7 mouse cellular contexts compared by ENCODE assay signal in genomic region chr3:52253656-52254461, GRCm38 (mm10). TPM values are rescaled to one million over a fixed set of nuclear protein-coding genes. Genes with fewer than 3 reads are reported as not detected.
DNase-seq lines count a peak whose midpoint lies in the region; ATAC-seq and TF ChIP-seq lines count a peak whose summit lies in the region.

No protein-coding gene starts in this region.

- DNase-seq in left cerebral cortex, postnatal 4 days, result peak; percentile 37
- DNase-seq in left cerebral cortex, postnatal 25 days (ENCODE audit: low spot score in 2 of 2), result no peak
- DNase-seq in MN1 (ENCODE audit: low spot score), result peak; percentile 22
- peak; percentile 60 for DNase-seq in embryo, embryonic 11 days
- DNase-seq in liver, postnatal 0 days, result peak; percentile 42
- DNase-seq in yolk sac, embryonic 10.5 days (ENCODE audit: low spot score), result peak; percentile 44
- no peak for DNase-seq in layer of hippocampus, adult 9-11 months

- H3K4me2 ChIP-seq in liver, postnatal 0 days (ENCODE audit: low read depth, low read length), result no peak overlapping the region

- H3K27me3 ChIP-seq in liver, postnatal 0 days (ENCODE audit: insufficient read depth, low read length), result no peaks in the 10 kb centered on the region

- no peak overlapping the region for H3K9ac ChIP-seq in liver, postnatal 0 days (replicated peaks)

- ATAC-seq in liver, postnatal 0 days, result no peak

- H3K4me3 ChIP-seq in liver, postnatal 0 days (ENCODE audit: low read depth, low read length), result no peak overlapping the region

- intact Hi-C loops in left cerebral cortex, postnatal 4 days (cut with DNase I), result loop anchor here (10.0 kb wide), 1 partner anchor 1201 kb away; no protein-coding TSS in a partner anchor
- intact Hi-C loops in left cerebral cortex, postnatal 25 days (cut with DNase I), result no loop called here

- H3K27ac ChIP-seq in liver, postnatal 0 days (ENCODE audit: low read depth), result no peak overlapping the region

- TF ChIP-seq CTCF in liver, postnatal 0 days (IDR thresholded peaks at IDR 0.05; ENCODE audit: low read depth), result peak; percentile 64

- no peak for TF ChIP-seq EP300 in liver, postnatal 0 days (IDR thresholded peaks at IDR 0.05; ENCODE audit: low read depth)

- no peaks in the 10 kb centered on the region; the same call in 1 of the 2 replicates for H3K4me1 ChIP-seq in liver, postnatal 0 days (ENCODE audit: insufficient read depth)

- no peaks in the 10 kb centered on the region for H3K36me3 ChIP-seq in liver, postnatal 0 days (replicated peaks; ENCODE audit: insufficient read depth, low read length)

- H3K9me3 ChIP-seq in liver, postnatal 0 days (ENCODE audit: low read length), result no peaks in the 10 kb centered on the region

- WGBS in liver, postnatal 0 days (ENCODE audit: insufficient replicate concordance), result 27% methylated on average over 14 of the region's 14 CpGs

RNA-seq across cellular contexts. Expression of gene Foxo1, which starts 14.3 kb away (rescaled TPM):
- 10 to 100 TPM; 14.6 to 15.1 TPM for total RNA-seq in left cerebral cortex, postnatal 4 days (2021)
- 10 to 100 TPM in 1 of 2 experiments, 1 to 10 TPM in 1; 9.0 to 14.9 TPM for total RNA-seq in left cerebral cortex, postnatal 25 days (2021)
- 3.5 and 3.7 TPM in 2 replicates for polyA plus RNA-seq in liver, postnatal 0 days (2015; fragmentation: Nextera tagmentation; extraction: Ambion mirVana)

Comparison
In these comparisons a context has a peak if more than half of its experiments do, and no peak if none do; other contexts are left out.
1. DNase-seq: peak in left cerebral cortex, postnatal 4 days (single experiment), MN1 (single experiment), embryo, embryonic 11 days (single experiment), liver, postnatal 0 days (single experiment) and yolk sac, embryonic 10.5 days (single experiment); none in left cerebral cortex, postnatal 25 days (0 of 2) and layer of hippocampus, adult 9-11 months (single experiment).